Mouse (Mus musculus): ENCODE data around the gene Npff. TPM values are rescaled to one million over a fixed set of nuclear protein-coding genes. Genes with fewer than 3 reads are reported as not detected.

The Npff gene
- total and polyA plus RNA-seq, 3 experiments = 1.8 to 5.5 TPM; not detected in 1

DNA sequence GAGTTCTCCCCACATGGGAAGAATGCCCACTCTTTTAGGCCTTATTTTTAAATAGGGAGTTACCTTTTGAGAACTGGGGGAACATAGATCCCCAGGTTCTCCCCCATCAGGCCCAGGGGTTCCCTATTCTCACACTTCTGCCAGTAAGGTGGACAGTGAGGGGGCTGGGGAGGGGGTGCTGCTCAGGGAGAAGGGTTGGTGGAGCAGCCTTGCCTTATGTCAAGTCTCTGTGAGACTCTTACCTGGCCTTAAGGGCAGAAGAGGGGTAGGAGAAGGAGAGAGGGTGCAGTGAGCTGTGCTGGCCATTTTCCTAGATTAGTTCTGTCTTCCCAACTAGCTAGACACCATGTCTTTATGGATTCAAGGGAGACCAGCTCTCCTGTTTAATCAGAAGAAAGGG is 12.3 kb downstream of the Npff start:
- Histone ChIP-seq H3K27ac (ENCODE audit: control insufficient read depth, low read depth, low read length) (no peak overlapping the region), H3K9ac (ENCODE audit: control insufficient read depth, low read depth, low read length, poor library complexity, severe bottlenecking) (no peak overlapping the region), H3K9me3 (replicated peaks; ENCODE audit: insufficient read depth, low read length) (no peaks in the 10 kb centered on the region), H3K4me3 (ENCODE audit: control insufficient read depth in 1 of 2, insufficient read depth in 1 of 2, low read depth in 2 of 2, low read length in 2 of 2) (no peak overlapping the region), H3K79me2 (ENCODE audit: control insufficient read depth, insufficient read depth, low read length, poor library complexity) (no peaks in the 10 kb centered on the region), H3K36me3 (ENCODE audit: control insufficient read depth in 1 of 2, insufficient read depth in 2 of 2, low read length in 2 of 2) (peaks cover 0 to 3% of the 10 kb centered on the region in 2 experiments; a peak in 2 of 4 replicates), H3K27me3 (ENCODE audit: control insufficient read depth in 1 of 2, insufficient read depth in 2 of 2, low read length in 2 of 2) (no peaks in the 10 kb centered on the region), H3K4me1 (ENCODE audit: control insufficient read depth in 1 of 2, insufficient read depth in 2 of 2, low read length in 2 of 2) (peaks cover 0 to 22% of the 10 kb centered on the region in 2 experiments; a peak in 2 of 4 replicates)
- no peak for DNase-seq (ENCODE audit: low read depth, low spot score)
- no peak for TF ChIP-seq USF2 (IDR thresholded peaks at IDR 0.05; ENCODE audit: borderline replicate concordance in 1 of 2, insufficient read depth in 1 of 2, low read depth in 1 of 2, low read length in 2 of 2)
- TF ChIP-seq POLR2AphosphoS5 (IDR thresholded peaks at IDR 0.05; ENCODE audit: borderline replicate concordance, low read depth, low read length) = no peak
- no peak for TF ChIP-seq MEF2A (IDR thresholded peaks at IDR 0.05; ENCODE audit: extremely low read depth, insufficient replicate concordance, low read depth, low read length, poor library complexity, severe bottlenecking)
- no peak for TF ChIP-seq CTCF (IDR thresholded peaks at IDR 0.05 in 2 of 3, conservative IDR thresholded peaks at IDR 0.05 in 1 of 3; ENCODE audit: control insufficient read depth in 1 of 3, insufficient read depth in 1 of 3, low read depth in 2 of 3, low read length in 3 of 3, poor library complexity in 1 of 3, severe bottlenecking in 1 of 3)
- TF ChIP-seq NELFE (IDR thresholded peaks at IDR 0.05; ENCODE audit: low read depth, low read length) = no peak
- TF ChIP-seq CHD2 (IDR thresholded peaks at IDR 0.05; ENCODE audit: low read length) = no peak
- no peak for TF ChIP-seq HCFC1 (IDR thresholded peaks at IDR 0.05; ENCODE audit: low read depth, low read length)
- no peak for TF ChIP-seq JUND (IDR thresholded peaks at IDR 0.05; ENCODE audit: low read depth, low read length)
- TF ChIP-seq GATA1 (IDR thresholded peaks at IDR 0.05; ENCODE audit: low read depth, low read length) = no peak

DNA sequence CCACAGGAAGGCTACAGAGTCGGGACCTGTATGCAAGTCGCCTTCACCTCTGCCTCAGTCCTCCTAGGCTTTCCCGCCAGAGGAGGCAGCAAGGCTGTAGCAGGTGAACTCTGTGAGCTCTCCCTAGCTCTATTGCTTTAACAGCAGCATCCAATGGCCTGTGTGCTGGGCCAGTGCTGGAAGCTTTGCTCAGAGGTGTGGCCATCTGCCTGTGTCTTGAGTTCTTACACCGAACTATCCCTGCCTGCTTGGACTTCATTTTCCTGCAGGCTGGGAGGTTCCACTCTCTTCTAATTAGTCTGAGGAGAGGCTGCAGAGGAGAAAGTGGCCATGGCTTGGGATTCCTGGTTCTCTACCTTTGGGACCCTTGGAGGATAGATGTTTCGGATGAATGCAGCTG is 12.7 kb downstream of the Npff start:
- H3K4me1 ChIP-seq (ENCODE audit: control insufficient read depth in 1 of 2, insufficient read depth in 2 of 2, low read length in 2 of 2) = peaks cover 0 to 22% of the 10 kb centered on the region in 2 experiments; a peak in 2 of 4 replicates
- no peak overlapping the region for H3K9ac ChIP-seq (ENCODE audit: control insufficient read depth, low read depth, low read length, poor library complexity, severe bottlenecking)
- H3K4me3 ChIP-seq (ENCODE audit: control insufficient read depth in 1 of 2, insufficient read depth in 1 of 2, low read depth in 2 of 2, low read length in 2 of 2) = no peak overlapping the region
- no peak for TF ChIP-seq TAL1 (IDR thresholded peaks at IDR 0.05; ENCODE audit: low read length)
- TF ChIP-seq POLR2AphosphoS5 (IDR thresholded peaks at IDR 0.05; ENCODE audit: borderline replicate concordance, low read depth, low read length) = no peak
- TF ChIP-seq E2F4 (IDR thresholded peaks at IDR 0.05; ENCODE audit: borderline replicate concordance, low read depth, low read length) = no peak
- TF ChIP-seq TBP (IDR thresholded peaks at IDR 0.05; ENCODE audit: low read depth, low read length) = no peak
- no peak for TF ChIP-seq RAD21 (IDR thresholded peaks at IDR 0.05; ENCODE audit: low read depth, low read length)
- TF ChIP-seq SIN3A (IDR thresholded peaks at IDR 0.05; ENCODE audit: low read length) = no peak
- TF ChIP-seq ZKSCAN1 (IDR thresholded peaks at IDR 0.05; ENCODE audit: low read depth, low read length) = no peak
- no peak for TF ChIP-seq MYB (IDR thresholded peaks at IDR 0.05; ENCODE audit: low read depth, low read length)
- no peak for TF ChIP-seq ZNF384 (IDR thresholded peaks at IDR 0.05; ENCODE audit: low read depth, low read length)
- TF ChIP-seq BHLHE40 (IDR thresholded peaks at IDR 0.05; ENCODE audit: borderline replicate concordance, low read depth, low read length) = no peak
- no peak for TF ChIP-seq SMC3 (IDR thresholded peaks at IDR 0.05; ENCODE audit: low read depth, low read length)
- no peak for TF ChIP-seq JUND (IDR thresholded peaks at IDR 0.05; ENCODE audit: low read depth, low read length)
- TF ChIP-seq USF2 (IDR thresholded peaks at IDR 0.05; ENCODE audit: borderline replicate concordance in 1 of 2, insufficient read depth in 1 of 2, low read depth in 1 of 2, low read length in 2 of 2) = no peak
- no peak for TF ChIP-seq GATA1 (IDR thresholded peaks at IDR 0.05; ENCODE audit: low read depth, low read length)
- DNase-seq (ENCODE audit: low read depth, low spot score) = no peak
- H3K27me3 ChIP-seq (ENCODE audit: control insufficient read depth in 1 of 2, insufficient read depth in 2 of 2, low read length in 2 of 2) = no peaks in the 10 kb centered on the region
- no peaks in the 10 kb centered on the region for H3K79me2 ChIP-seq (ENCODE audit: control insufficient read depth, insufficient read depth, low read length, poor library complexity)
- peaks cover 0 to 3% of the 10 kb centered on the region in 2 experiments; a peak in 2 of 4 replicates for H3K36me3 ChIP-seq (ENCODE audit: control insufficient read depth in 1 of 2, insufficient read depth in 2 of 2, low read length in 2 of 2)
- H3K27ac ChIP-seq (ENCODE audit: control insufficient read depth, low read depth, low read length) = no peak overlapping the region
- H3K9me3 ChIP-seq (replicated peaks; ENCODE audit: insufficient read depth, low read length) = no peaks in the 10 kb centered on the region

Measured in MEL (cell line).